Mouse (Mus musculus): ENCODE measurements around the gene Prkg2.
A peak's percentile ranks its signal among the peaks of the same experiment; 100 is the strongest.

Gene Prkg2

DNA sequence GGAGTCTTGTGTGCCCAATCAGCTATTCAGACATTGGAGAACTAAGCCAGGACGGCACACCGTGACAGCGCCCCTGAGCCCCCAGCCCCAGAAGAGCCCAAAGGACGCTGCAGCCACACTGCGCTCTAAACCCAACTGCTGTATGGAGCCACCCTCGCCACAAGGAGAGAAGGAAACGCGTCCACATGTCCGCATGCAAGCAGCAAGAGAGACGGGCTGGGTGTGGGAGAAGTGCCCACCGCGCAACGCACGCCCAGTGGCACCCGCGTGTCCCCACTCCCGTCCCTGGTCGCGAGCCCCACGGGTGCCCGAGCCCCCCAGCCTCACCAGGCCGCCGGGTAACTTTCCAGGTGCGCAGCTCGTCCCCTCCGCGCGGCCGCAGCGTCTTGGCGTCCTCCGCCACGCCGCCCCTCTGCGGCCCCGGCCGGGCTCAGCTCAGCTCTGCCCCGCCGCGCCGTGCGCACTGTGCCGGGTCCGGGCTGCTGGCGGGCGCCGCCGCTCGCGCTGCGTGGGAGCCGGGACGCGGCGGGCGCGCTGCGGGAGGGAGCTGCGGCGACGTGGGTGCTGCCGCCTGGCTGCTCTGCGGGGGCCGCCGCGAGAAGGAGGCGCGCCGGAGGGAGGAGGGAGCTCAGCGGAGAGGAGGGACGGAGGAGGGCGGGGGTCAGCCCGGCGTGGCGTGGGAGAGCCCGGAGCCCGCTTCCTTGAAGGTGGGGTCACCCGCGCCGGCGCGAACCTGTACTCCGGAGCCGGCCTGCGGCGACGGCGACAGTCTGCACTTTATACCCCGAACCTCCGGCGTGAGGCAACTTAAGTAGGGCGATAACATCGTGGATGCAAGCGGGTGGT lies at the start of gene Prkg2:
Gene Prkg2 (minus strand): TSS at position 756 of the 846 bp plus-strand sequence.
- peak; percentile 23 to 30 for DNase-seq

- DNase-seq: no peak
Measured at GRCm38 (mm10) chr5:99083955-99084354, 46.8 kb upstream of the Prkg2 start.

GRCm38 (mm10) chr5:99078375-99078774 lies 41.2 kb upstream of the Prkg2 start:
- no peak for DNase-seq

- DNase-seq: no peak
Measured at GRCm38 (mm10) chr5:99068391-99068790, 31.2 kb upstream of the Prkg2 start.

GRCm38 (mm10) chr5:99062582-99062981 lies 25.4 kb upstream of the Prkg2 start:
- no peak for DNase-seq

- no peak for DNase-seq
Measured at GRCm38 (mm10) chr5:99039021-99039420, 1.9 kb upstream of the Prkg2 start.

DNA sequence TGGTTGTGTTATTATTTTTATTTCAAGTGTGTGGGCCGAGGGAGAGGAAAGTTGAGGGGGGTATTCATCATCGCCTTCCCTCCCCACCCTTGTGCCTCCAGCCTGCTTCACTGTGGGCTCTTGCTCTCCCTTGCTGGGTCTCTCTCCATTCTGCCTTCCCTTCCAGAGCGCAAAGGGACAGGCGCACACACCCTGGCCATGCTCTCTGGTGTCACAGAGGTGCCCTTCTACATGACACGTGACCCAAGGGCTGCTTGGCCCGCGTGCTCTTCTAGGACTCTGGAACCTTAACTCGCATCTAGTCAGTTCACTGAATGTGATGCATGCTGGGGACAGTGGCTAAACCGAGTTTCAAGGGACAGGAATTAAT lies 276 bp upstream of the Prkg2 start:
- no peak for DNase-seq

DNA sequence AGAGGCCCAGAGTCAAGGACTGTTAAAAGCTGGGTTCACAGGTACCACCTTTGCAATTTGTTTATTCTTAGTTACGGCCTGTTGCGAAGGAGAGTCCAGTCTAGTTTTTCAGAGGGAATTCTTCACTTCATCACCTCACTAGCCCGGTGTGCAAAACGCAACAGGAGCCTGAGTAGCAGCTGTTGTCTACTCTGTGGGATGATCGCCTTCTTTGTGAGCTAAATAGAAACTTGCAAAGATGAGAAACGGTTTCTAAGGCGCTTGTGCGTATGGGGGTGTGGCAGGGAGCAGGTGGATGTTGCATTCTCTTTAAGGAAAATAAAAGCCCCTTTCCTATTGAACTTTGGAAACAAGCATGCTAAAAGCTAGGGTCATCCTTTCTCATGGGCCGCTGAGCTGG lies 1.2 kb downstream of the Prkg2 start:
- no peak for DNase-seq

GRCm38 (mm10) chr5:99031551-99032149 lies 5.5 kb downstream of the Prkg2 start:
- no peak for DNase-seq

- no peak for DNase-seq
Measured at GRCm38 (mm10) chr5:99026343-99026742, 10.8 kb downstream of the Prkg2 start.

GRCm38 (mm10) chr5:99019709-99020108 lies 17.4 kb downstream of the Prkg2 start:
- peak; percentile 11 to 25 for DNase-seq

GRCm38 (mm10) chr5:99015140-99015539 lies 22.0 kb downstream of the Prkg2 start:
- DNase-seq: no peak

GRCm38 (mm10) chr5:99010448-99011151 lies 26.6 kb downstream of the Prkg2 start:
- no peak for DNase-seq

DNA sequence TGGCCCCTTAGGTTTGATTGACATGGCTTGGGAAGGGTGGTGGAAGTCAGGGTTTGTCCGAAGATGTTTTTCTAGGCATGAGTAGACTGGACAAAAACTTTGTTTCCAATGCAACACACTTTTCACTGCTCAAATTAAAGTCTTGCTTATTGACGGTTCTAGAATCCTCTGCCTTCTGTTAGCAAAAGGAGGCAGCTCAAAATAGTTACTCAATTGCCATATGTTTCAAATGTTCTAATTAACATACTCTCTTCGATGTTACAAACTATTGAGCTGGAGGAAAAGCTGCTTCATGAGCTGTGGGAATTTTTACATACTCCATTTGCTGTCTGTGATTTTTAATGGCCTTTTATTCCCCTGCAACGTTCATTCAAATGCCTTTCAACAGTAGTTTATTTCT lies 39.0 kb downstream of the Prkg2 start:
- no peak for DNase-seq

- no peak for DNase-seq
Measured at GRCm38 (mm10) chr5:98995767-98996166, 41.4 kb downstream of the Prkg2 start.

- no peak for DNase-seq
Measured at GRCm38 (mm10) chr5:98991600-98991999, 45.6 kb downstream of the Prkg2 start.

- no peak for DNase-seq
Measured at GRCm38 (mm10) chr5:98987634-98988033, 49.5 kb downstream of the Prkg2 start.

GRCm38 (mm10) chr5:98987116-98987515 lies 50.0 kb downstream of the Prkg2 start:
- no peak for DNase-seq

DNA sequence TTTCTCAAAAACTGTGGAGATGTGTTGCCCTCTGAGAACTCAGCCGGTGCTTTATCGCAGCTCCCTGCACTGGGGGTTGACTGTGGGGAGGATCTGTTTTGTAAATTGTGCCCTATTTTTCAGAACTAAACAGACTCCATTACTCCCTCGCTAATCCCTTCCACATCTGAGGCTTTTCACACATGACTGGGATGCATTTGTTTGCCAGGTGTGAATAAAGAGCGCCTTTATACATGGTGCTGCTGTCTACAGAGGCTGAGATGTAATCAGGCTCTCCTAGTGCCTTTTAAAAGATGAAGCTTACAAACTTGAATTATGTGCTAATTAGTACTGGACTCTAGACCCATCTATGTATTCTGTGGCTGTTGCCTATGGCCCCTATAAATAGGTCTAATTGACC lies 50.7 kb downstream of the Prkg2 start:
- DNase-seq: no peak

GRCm38 (mm10) chr5:98986011-98986410 lies 51.1 kb downstream of the Prkg2 start:
- no peak for DNase-seq

- DNase-seq: no peak
Measured at GRCm38 (mm10) chr5:98985077-98985476, 52.1 kb downstream of the Prkg2 start.

- no peak for DNase-seq
Measured at GRCm38 (mm10) chr5:98981304-98981703, 55.8 kb downstream of the Prkg2 start.

DNA sequence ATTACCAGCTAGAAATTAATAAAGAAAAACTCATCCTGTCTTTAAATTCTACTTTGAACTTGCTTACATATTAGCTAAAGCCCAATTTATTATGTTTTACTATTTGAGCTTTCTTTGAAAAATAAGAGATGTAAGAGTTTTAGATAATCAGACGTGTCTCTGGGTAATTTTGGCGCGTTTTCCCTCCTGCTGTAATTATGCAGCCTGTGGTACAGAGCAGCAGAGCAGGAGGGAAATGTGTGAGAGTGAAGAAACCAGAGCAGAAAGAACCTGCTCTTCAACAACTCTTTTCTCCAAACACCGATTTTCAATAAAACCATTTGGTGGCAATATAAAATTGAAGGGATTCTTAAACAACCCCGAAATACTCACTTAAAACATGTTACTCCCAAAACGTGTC lies 58.8 kb downstream of the Prkg2 start:
- DNase-seq: no peak

Measured in cerebellum, postnatal 14 days (tissue).